Mouse (Mus musculus): Measurements from ENCODE around the gene Cntfr.
"Not testable (repeated sequence)": the region's sequence is repeated elsewhere in the genome, so short reads cannot be mapped to it uniquely, and the experiment has no call there.

GRCm38 (mm10) chr4:41693511-41693910 lies 3.4 kb downstream of the Cntfr start:
- TF ChIP-seq EP300, CTCF (IDR thresholded peaks at IDR 0.05; ENCODE audit: low read depth): not testable (repeated sequence)
